Mouse (Mus musculus): ENCODE measurements around the gene Golga4.

DNA sequence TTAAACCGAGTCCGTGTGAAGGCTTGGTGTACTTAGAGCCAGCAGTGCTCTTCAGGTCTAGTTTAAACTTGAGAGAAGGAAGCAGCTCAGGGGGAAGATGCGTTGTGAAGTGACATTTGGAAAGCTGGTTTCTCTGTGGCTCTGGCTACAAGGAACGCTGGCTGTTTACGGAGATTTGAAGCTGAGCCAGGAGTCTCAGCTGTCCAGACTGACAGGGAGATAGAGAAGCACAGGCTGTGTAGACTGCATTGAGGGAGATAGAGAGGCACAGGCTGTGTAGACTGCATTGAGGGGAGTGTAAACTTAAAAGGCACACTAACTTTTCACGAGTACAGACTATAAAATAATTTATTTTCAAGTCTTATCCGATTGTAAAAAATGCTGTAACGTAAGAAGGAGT lies 13.9 kb downstream of the Golga4 start:
- no peak for TF ChIP-seq POLR2A (IDR thresholded peaks at IDR 0.05; ENCODE audit: insufficient read depth, low read depth, low read length)
- TF ChIP-seq CTCF (IDR thresholded peaks at IDR 0.05; ENCODE audit: insufficient read depth, low read depth, low read length), result no peak

All from olfactory bulb, adult 2 months (tissue).